Mouse (Mus musculus) heart, embryonic 11.5 days (tissue): ENCODE data around the gene Them7. TPM values are rescaled to one million over a fixed set of nuclear protein-coding genes. Genes with fewer than 3 reads are reported as not detected.

Experiments used
- ATAC-seq: fragments of 200-750 bp; cut with Nextera tagmentation; replicated peaks from 2 replicates; pipeline ENCODE4 v1.8.0; 2017; ENCODE audit warnings: moderate library complexity; ENCODE audit not compliant: insufficient number of reproducible peaks, low FRiP score, low TSS enrichment
- H3K27ac ChIP-seq: fragments of 300-500 bp; sonication (generic); 2 replicates; pipeline ENCODE4 v1.5.1; 2014; ENCODE audit warnings: mild to moderate bottlenecking, low read depth, low read length
- H3K27me3 ChIP-seq: fragments of 300-500 bp; sonication (generic); 2 replicates; pipeline ENCODE4 v1.6.1; 2014; ENCODE audit warnings: mild to moderate bottlenecking, low read length, mixed read lengths; ENCODE audit not compliant: control insufficient read depth, insufficient read depth
- H3K36me3 ChIP-seq: fragments of 300-500 bp; sonication (generic); 2 replicates; pipeline ENCODE4 v1.6.1; 2014; ENCODE audit warnings: mild to moderate bottlenecking, low read length, moderate library complexity, mixed read lengths; ENCODE audit not compliant: control insufficient read depth, insufficient read depth
- H3K4me1 ChIP-seq: fragments of 300-500 bp; sonication (generic); 2 replicates; pipeline ENCODE4 v1.6.1; 2014; ENCODE audit warnings: low read length; ENCODE audit not compliant: control insufficient read depth, insufficient read depth
- H3K4me2 ChIP-seq: fragments of 300-500 bp; sonication (generic); 2 replicates; pipeline ENCODE4 v1.6.1; 2014; ENCODE audit warnings: mild to moderate bottlenecking, moderate library complexity
- H3K4me3 ChIP-seq: fragments of 300-500 bp; sonication (generic); 2 replicates; pipeline ENCODE4 v1.5.1; 2014; ENCODE audit warnings: low read depth, low read length
- H3K9ac ChIP-seq: fragments of 300-500 bp; sonication (generic); 2 replicates; pipeline ENCODE4 v1.6.1; 2014; ENCODE audit warnings: mild to moderate bottlenecking, low read depth, low read length, moderate library complexity
- H3K9me3 ChIP-seq: fragments of 300-500 bp; sonication (generic); replicated peaks from 2 replicates; pipeline ENCODE4 v1.6.1; 2016; ENCODE audit warnings: low read length; ENCODE audit not compliant: control insufficient read depth
- WGBS: fragments of 180-500 bp; shearing (Covaris S2); extraction: QIAGEN DNeasy Blood & Tissue Kit; methylation state at CpG from one replicate; pipeline ENCODE4 v1.1.7; 2014; ENCODE audit not compliant: insufficient replicate concordance; 5-methylcytosine and 5-hydroxymethylcytosine counted together
- polyA plus RNA-seq: library from polyadenylated mRNA; unstranded; fragments of >200 nt; fragmentation: Nextera tagmentation; extraction: Ambion mirVana; gene quantifications from 2 replicates; pipeline ENCODE4 v1.2.1, GENCODE M21; 2014

The Them7 gene
- polyA plus RNA-seq, 1 experiment from 2014 or later = 1.5 TPM

GRCm38 (mm10) chr2:105394375-105394774, 170.3 kb downstream of the Them7 start:
- peaks cover 21% of the 10 kb centered on the region for H3K36me3 ChIP-seq
- no peak overlapping the region for H3K27ac ChIP-seq
- H3K4me1 ChIP-seq = peaks cover 32% of the 10 kb centered on the region
- no peak overlapping the region for H3K4me2 ChIP-seq
- no peaks in the 10 kb centered on the region for H3K9me3 ChIP-seq
- H3K27me3 ChIP-seq = no peaks in the 10 kb centered on the region
- ATAC-seq = no peak
- H3K4me3 ChIP-seq = no peak overlapping the region
- WGBS = 87% methylated on average over 4 of the region's 4 CpGs
- H3K9ac ChIP-seq = no peak overlapping the region

- Histone ChIP-seq H3K4me3 (no peak overlapping the region), H3K9me3 (no peaks in the 10 kb centered on the region), H3K9ac (no peak overlapping the region), H3K4me2 (peak overlapping the region; percentile 78; the same call in 1 of the 2 replicates), H3K4me1 (peaks cover 28% of the 10 kb centered on the region), H3K27me3 (no peaks in the 10 kb centered on the region), H3K36me3 (peaks cover 16% of the 10 kb centered on the region), H3K27ac (no peak overlapping the region)
- 63% methylated on average over 9 of the region's 9 CpGs for WGBS
- no peak for ATAC-seq
These were observed 171.9 kb downstream of the Them7 start for GRCm38 (mm10) chr2:105396066-105396465.

GRCm38 (mm10) chr2:105397446-105398211, 173.5 kb downstream of the Them7 start:
- no peak for ATAC-seq
- Histone ChIP-seq H3K9ac (peak overlapping the region; percentile 94), H3K9me3 (no peaks in the 10 kb centered on the region), H3K27me3 (no peaks in the 10 kb centered on the region), H3K4me2 (peak overlapping the region; percentile 78), H3K4me1 (peaks cover 28% of the 10 kb centered on the region), H3K36me3 (peaks cover 3% of the 10 kb centered on the region; the same call in 1 of the 2 replicates), H3K27ac (no peak overlapping the region), H3K4me3 (peak overlapping the region; percentile 85)
- 34% methylated on average over 5 of the region's 5 CpGs for WGBS

GRCm38 (mm10) chr2:105398636-105399084, 174.5 kb downstream of the Them7 start:
- H3K4me1 ChIP-seq = peaks cover 28% of the 10 kb centered on the region
- H3K4me2 ChIP-seq = peak overlapping the region; percentile 78
- no peaks in the 10 kb centered on the region for H3K27me3 ChIP-seq
- H3K36me3 ChIP-seq = peaks cover 3% of the 10 kb centered on the region; the same call in 1 of the 2 replicates
- peak; percentile 16 for ATAC-seq
- H3K9ac ChIP-seq = peak overlapping the region; percentile 94
- peak overlapping the region; percentile 85 for H3K4me3 ChIP-seq
- H3K9me3 ChIP-seq = no peaks in the 10 kb centered on the region
- whole genome bisulfite sequencing = under 1% methylated on average over 31 of the region's 31 CpGs
- H3K27ac ChIP-seq = peak overlapping the region; percentile 97

- ATAC-seq = peak; percentile 93
- H3K4me3 ChIP-seq = peak within 1 kb of the TSS; percentile 85
- WGBS = under 1% methylated on average over 57 of the region's 57 CpGs
These were observed 175.2 kb downstream of the Them7 start, which contains the start of gene Rcn1 for GRCm38 (mm10) chr2:105399085-105399891. Gene Rcn1 (minus strand): TSS chr2:105399319.

GRCm38 (mm10) chr2:105400558-105400957, 176.4 kb downstream of the Them7 start:
- Histone ChIP-seq H3K4me2 (no peak overlapping the region), H3K27ac (no peak overlapping the region), H3K9me3 (no peaks in the 10 kb centered on the region), H3K9ac (no peak overlapping the region), H3K4me3 (no peak overlapping the region), H3K27me3 (no peaks in the 10 kb centered on the region), H3K4me1 (peaks cover 26% of the 10 kb centered on the region), H3K36me3 (no peaks in the 10 kb centered on the region)
- no peak for ATAC-seq
- WGBS = 87% methylated on average over 4 of the region's 4 CpGs

More at GRCm38 (mm10) chr2:105399085-105399891, 175.2 kb downstream of the Them7 start, which contains the start of gene Rcn1:
- peak within 1 kb of the TSS; percentile 78 for H3K4me2 ChIP-seq
- no peaks in the 10 kb centered on the region for H3K9me3 ChIP-seq
- peak within 1 kb of the TSS; percentile 94 for H3K9ac ChIP-seq
- peak within 1 kb of the TSS; percentile 97 for H3K27ac ChIP-seq
- H3K27me3 ChIP-seq = no peaks in the 10 kb centered on the region
- peaks cover 2% of the 10 kb centered on the region; the same call in 1 of the 2 replicates for H3K36me3 ChIP-seq
- peaks cover 28% of the 10 kb centered on the region for H3K4me1 ChIP-seq

GRCm38 (mm10) chr2:105402180-105402579, 178.1 kb downstream of the Them7 start:
- H3K4me2 ChIP-seq = no peak overlapping the region
- no peaks in the 10 kb centered on the region for H3K36me3 ChIP-seq
- H3K4me3 ChIP-seq = no peak overlapping the region
- H3K9me3 ChIP-seq = no peaks in the 10 kb centered on the region
- no peak for ATAC-seq
- H3K27ac ChIP-seq = no peak overlapping the region
- no peak overlapping the region for H3K9ac ChIP-seq
- H3K27me3 ChIP-seq = no peaks in the 10 kb centered on the region
- H3K4me1 ChIP-seq = peaks cover 11% of the 10 kb centered on the region
- WGBS = 81% methylated on average over 2 of the region's 2 CpGs

GRCm38 (mm10) chr2:105408511-105408910, 184.4 kb downstream of the Them7 start:
- Histone ChIP-seq H3K9ac (no peak overlapping the region), H3K4me3 (no peak overlapping the region), H3K27me3 (no peaks in the 10 kb centered on the region), H3K27ac (no peak overlapping the region), H3K36me3 (no peaks in the 10 kb centered on the region), H3K9me3 (no peaks in the 10 kb centered on the region), H3K4me2 (no peak overlapping the region), H3K4me1 (0 out of 2 replicates have a peak, but pooled peaks cover 2% of the 10 kb centered on the region)
- WGBS = 74% methylated on average over 4 of the region's 4 CpGs
- ATAC-seq = no peak
